Mouse (Mus musculus) liver, embryonic 12.5 days (tissue): ENCODE data around the gene Soat2. TPM values are rescaled to one million over a fixed set of nuclear protein-coding genes. Genes with fewer than 3 reads are reported as not detected.

Experiments used
- ATAC-seq: fragments of 200-750 bp; cut with Nextera tagmentation; 2 replicates; pipeline ENCODE4 v1.8.0; 2017; ENCODE audit warnings: moderate number of reproducible peaks, mild to moderate bottlenecking, moderate library complexity
- H3K27ac ChIP-seq: fragments of 300-500 bp; sonication (generic); 2 replicates; pipeline ENCODE4 v1.5.1; 2016; ENCODE audit warnings: mild to moderate bottlenecking
- H3K27me3 ChIP-seq: fragments of 300-500 bp; sonication (generic); replicated peaks from 2 replicates; pipeline ENCODE4 v1.6.1; 2016; ENCODE audit warnings: mild to moderate bottlenecking, moderate library complexity
- H3K36me3 ChIP-seq: fragments of 300-500 bp; sonication (generic); 2 replicates; pipeline ENCODE4 v1.6.1; 2016; ENCODE audit warnings: mild to moderate bottlenecking, moderate library complexity
- H3K4me1 ChIP-seq: fragments of 300-500 bp; sonication (generic); 2 replicates; pipeline ENCODE4 v1.6.1; 2016
- H3K4me2 ChIP-seq: fragments of 300-500 bp; sonication (generic); 2 replicates; pipeline ENCODE4 v1.6.1; 2016; ENCODE audit warnings: mild to moderate bottlenecking, moderate library complexity
- H3K4me3 ChIP-seq: fragments of 300-500 bp; sonication (generic); 2 replicates; pipeline ENCODE4 v1.5.1; 2016; ENCODE audit warnings: mild to moderate bottlenecking, moderate library complexity
- H3K9ac ChIP-seq: fragments of 300-500 bp; sonication (generic); 2 replicates; pipeline ENCODE4 v1.6.1; 2016; ENCODE audit warnings: mild to moderate bottlenecking, moderate library complexity
- H3K9me3 ChIP-seq: fragments of 300-500 bp; sonication (generic); replicated peaks from 2 replicates; pipeline ENCODE4 v1.6.1; 2016; ENCODE audit warnings: mild to moderate bottlenecking, moderate library complexity
- WGBS: fragments of 180-500 bp; shearing (Covaris S2); methylation state at CpG from one replicate; pipeline ENCODE4 v1.1.7; 2016; ENCODE audit not compliant: insufficient replicate concordance; 5-methylcytosine and 5-hydroxymethylcytosine counted together
- polyA plus RNA-seq: library from polyadenylated mRNA; unstranded; fragments of >200 nt; fragmentation: Nextera tagmentation; extraction: Ambion mirVana; gene quantifications from 2 replicates; pipeline ENCODE4 v1.2.1, GENCODE M21; 2016

The Soat2 gene
- polyA plus RNA-seq, 1 experiment from 2014 or later, result 29.8 TPM

DNA sequence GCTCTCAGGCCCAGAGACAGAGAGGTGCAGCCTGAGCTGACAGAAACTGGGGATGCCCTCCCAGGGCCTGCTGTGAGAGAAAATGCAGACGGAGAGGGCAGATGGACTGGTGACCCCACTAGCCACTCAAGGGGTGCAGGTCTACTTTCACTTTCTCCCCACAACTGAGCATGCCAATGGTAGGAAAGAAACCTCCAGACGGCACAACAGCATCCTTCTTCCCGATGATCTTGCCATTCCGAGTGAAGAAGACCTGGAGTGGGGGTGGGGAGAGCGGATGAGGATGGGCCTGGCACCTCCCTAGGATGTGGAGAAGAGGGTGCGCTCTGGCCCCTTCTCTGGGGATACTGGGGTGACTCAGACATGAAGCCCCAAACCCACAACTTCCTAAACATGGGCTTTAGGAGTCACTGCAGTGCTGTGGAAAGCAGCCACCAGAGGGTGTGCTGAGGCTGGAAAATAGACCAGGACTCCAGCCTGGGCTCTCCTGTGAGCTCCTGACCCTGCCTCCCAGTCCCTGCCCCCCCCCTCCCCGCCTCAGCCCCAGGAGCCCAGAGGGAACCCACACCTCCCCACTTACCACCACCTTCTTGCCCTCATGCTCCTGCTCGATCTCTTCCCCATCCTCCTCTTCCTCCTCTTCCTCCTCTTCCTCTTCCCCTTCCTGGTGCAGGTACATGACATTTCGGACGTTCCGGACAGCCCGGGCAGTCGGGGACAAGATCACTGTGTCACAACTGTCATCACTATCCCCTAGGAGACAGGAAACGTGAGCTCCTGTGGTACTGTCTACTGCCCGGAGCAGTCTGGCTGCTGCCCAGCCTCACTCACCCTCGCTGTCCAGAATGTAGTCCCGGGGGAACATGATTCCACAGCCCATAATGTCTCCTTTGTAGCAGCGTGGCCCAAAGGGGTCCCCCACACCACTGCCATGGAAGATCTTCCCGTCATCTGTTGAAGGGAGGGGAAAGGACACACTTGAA, 32.6 kb upstream of the Soat2 start:
- Histone ChIP-seq H3K36me3 (peaks cover 74% of the 10 kb centered on the region), H3K9me3 (no peaks in the 10 kb centered on the region), H3K4me1 (peaks cover 7% of the 10 kb centered on the region), H3K27ac (no peak overlapping the region), H3K4me3 (no peak overlapping the region), H3K4me2 (no peak overlapping the region), H3K9ac (no peak overlapping the region), H3K27me3 (no peaks in the 10 kb centered on the region)
- 77% methylated on average over 19 of the region's 19 CpGs for WGBS
- no peak for ATAC-seq

GRCm38 (mm10) chr15:102118591-102118990, 31.7 kb upstream of the Soat2 start:
- no peaks in the 10 kb centered on the region for H3K9me3 ChIP-seq
- no peak overlapping the region for H3K4me3 ChIP-seq
- ATAC-seq, result no peak
- 81% methylated on average over 4 of the region's 4 CpGs for WGBS
- H3K9ac ChIP-seq, result no peak overlapping the region
- H3K4me1 ChIP-seq, result peaks cover 7% of the 10 kb centered on the region
- peaks cover 76% of the 10 kb centered on the region for H3K36me3 ChIP-seq
- no peak overlapping the region for H3K27ac ChIP-seq
- no peaks in the 10 kb centered on the region for H3K27me3 ChIP-seq
- no peak overlapping the region for H3K4me2 ChIP-seq

DNA sequence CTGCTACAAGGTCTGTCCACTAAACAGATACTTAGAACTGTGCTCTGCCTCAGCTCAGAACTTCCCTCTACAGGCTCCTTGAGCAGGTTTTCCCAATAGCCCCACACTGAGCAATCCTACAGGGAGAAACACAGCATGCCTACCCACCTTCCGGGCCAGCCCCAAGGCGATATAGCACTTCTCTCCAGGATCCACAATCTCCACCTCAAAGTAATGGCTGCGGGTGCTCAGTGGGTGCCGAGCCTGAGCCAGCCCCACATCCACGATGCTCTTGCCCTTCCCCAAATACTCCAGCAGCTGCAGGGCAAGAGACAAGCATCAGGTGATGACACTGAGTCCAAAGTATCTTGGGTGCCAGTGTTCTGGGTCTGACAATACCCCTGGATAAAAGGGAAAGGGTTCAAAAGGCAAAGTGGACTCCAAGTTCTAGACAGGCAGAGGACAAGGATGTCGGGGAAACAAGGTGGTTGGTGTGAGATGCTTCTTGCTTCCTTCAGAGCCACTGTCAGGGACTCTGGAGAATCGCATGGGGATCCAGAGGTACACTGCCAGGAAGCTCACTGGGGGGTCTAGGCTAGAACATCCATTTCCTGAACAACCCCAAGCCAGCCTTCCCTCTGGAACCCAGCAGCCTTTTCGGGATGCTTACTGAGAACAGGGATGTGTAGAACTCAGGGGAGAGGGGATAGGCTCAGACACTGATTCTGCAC, 31.1 kb upstream of the Soat2 start:
- Histone ChIP-seq H3K9ac (no peak overlapping the region), H3K27ac (no peak overlapping the region), H3K4me3 (no peak overlapping the region), H3K27me3 (no peaks in the 10 kb centered on the region), H3K36me3 (peaks cover 78% of the 10 kb centered on the region), H3K4me1 (peaks cover 7% of the 10 kb centered on the region), H3K9me3 (no peaks in the 10 kb centered on the region), H3K4me2 (no peak overlapping the region)
- no peak for ATAC-seq
- WGBS, result 73% methylated on average over 8 of the region's 8 CpGs

GRCm38 (mm10) chr15:102119831-102120170, 30.5 kb upstream of the Soat2 start:
- Histone ChIP-seq H3K4me3 (no peak overlapping the region), H3K27me3 (no peaks in the 10 kb centered on the region), H3K4me1 (peaks cover 7% of the 10 kb centered on the region), H3K4me2 (no peak overlapping the region), H3K36me3 (peaks cover 83% of the 10 kb centered on the region), H3K27ac (no peak overlapping the region), H3K9me3 (no peaks in the 10 kb centered on the region), H3K9ac (no peak overlapping the region)
- no peak for ATAC-seq
- WGBS, result 66% methylated on average over 2 of the region's 2 CpGs

- ATAC-seq, result no peak
- Histone ChIP-seq H3K9me3 (no peaks in the 10 kb centered on the region), H3K9ac (no peak overlapping the region), H3K4me3 (no peak overlapping the region), H3K27ac (no peak overlapping the region), H3K4me2 (no peak overlapping the region), H3K36me3 (peaks cover 83% of the 10 kb centered on the region), H3K4me1 (peaks cover 7% of the 10 kb centered on the region), H3K27me3 (no peaks in the 10 kb centered on the region)
- WGBS, result 81% methylated on average over 5 of the region's 5 CpGs
Measured at GRCm38 (mm10) chr15:102120530-102120929, 29.8 kb upstream of the Soat2 start.

DNA sequence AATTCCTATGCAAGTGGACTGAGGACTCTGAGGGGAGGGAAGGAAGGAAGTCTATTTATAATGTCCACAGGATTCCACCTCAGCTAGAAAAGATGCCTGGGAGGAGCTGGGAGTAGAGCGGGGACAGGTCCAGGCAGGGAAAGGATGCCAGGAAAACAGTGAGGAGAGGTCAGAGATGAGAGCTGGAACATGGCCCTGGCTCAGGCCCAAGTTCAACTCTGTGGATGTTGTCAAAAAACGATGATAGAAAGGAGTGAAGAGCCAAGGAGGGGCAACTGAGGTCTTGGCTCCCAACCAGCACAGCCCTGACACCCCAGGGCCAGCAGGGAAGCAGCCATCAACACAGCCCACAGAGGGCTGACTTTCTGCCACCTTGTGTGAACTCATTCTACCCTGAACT, 24.0 kb upstream of the Soat2 start:
- Histone ChIP-seq H3K4me2 (no peak overlapping the region), H3K9ac (no peak overlapping the region), H3K4me3 (no peak overlapping the region), H3K36me3 (peaks cover 83% of the 10 kb centered on the region), H3K9me3 (no peaks in the 10 kb centered on the region), H3K27me3 (no peaks in the 10 kb centered on the region), H3K4me1 (no peaks in the 10 kb centered on the region), H3K27ac (no peak overlapping the region)
- WGBS, result 70% methylated on average over 2 of the region's 2 CpGs
- ATAC-seq, result no peak

DNA sequence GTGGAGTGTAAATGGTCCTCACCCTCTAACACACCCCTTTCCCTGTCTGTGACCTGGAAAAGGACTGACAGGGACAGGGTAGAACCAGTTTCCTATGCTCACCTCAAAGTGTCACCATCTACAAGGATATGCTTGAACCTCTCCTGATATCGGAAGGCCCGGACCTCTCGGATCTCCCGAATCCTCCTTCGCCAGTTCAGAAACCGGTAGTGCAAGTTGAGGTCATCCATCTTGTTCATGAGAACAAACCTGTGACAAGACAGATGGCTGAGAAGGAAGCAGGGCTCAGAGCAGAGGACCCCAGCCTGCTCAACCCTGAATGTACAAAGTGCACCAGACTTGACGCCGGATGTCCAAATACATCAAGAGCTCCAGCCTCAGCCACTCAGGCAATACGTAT, 17.0 kb upstream of the Soat2 start:
- H3K4me1 ChIP-seq, result peaks cover 24% of the 10 kb centered on the region
- peaks cover 54% of the 10 kb centered on the region for H3K36me3 ChIP-seq
- no peak overlapping the region for H3K27ac ChIP-seq
- no peak overlapping the region for H3K4me3 ChIP-seq
- no peaks in the 10 kb centered on the region for H3K27me3 ChIP-seq
- H3K4me2 ChIP-seq, result no peak overlapping the region
- ATAC-seq, result no peak
- H3K9ac ChIP-seq, result no peak overlapping the region
- WGBS, result 87% methylated on average over 9 of the region's 9 CpGs
- no peaks in the 10 kb centered on the region for H3K9me3 ChIP-seq

DNA sequence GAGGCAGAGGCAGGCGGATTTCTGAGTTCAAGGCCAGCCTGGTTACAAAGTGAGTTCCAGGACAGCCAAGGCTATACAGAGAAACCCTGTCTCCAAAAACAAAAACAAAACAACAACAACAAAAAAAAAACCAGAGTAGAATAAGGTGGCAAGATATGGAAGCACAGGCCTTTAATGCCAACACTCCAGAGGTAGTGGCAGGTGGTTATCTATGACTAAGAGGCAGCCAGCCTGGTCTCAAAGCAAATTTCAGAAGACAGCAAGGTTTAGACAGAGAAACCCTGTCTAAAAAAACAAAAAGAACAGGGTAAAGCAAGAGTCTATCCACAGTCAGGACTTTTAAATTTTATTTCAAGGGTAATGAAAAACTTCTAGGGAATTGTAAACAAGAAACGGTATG, 15.6 kb upstream of the Soat2 start:
- no peaks in the 10 kb centered on the region for H3K9me3 ChIP-seq
- H3K27me3 ChIP-seq, result no peaks in the 10 kb centered on the region; the same call in 1 of the 2 replicates
- peak overlapping the region; percentile 85; the same call in 1 of the 2 replicates for H3K9ac ChIP-seq
- H3K27ac ChIP-seq, result peak overlapping the region; percentile 83
- no peak for ATAC-seq
- H3K4me2 ChIP-seq, result peak overlapping the region; percentile 92
- WGBS, result 83% methylated on average over 2 of the region's 2 CpGs
- peak overlapping the region; percentile 90 for H3K4me3 ChIP-seq
- H3K36me3 ChIP-seq, result peaks cover 40% of the 10 kb centered on the region
- peaks cover 24% of the 10 kb centered on the region for H3K4me1 ChIP-seq

DNA sequence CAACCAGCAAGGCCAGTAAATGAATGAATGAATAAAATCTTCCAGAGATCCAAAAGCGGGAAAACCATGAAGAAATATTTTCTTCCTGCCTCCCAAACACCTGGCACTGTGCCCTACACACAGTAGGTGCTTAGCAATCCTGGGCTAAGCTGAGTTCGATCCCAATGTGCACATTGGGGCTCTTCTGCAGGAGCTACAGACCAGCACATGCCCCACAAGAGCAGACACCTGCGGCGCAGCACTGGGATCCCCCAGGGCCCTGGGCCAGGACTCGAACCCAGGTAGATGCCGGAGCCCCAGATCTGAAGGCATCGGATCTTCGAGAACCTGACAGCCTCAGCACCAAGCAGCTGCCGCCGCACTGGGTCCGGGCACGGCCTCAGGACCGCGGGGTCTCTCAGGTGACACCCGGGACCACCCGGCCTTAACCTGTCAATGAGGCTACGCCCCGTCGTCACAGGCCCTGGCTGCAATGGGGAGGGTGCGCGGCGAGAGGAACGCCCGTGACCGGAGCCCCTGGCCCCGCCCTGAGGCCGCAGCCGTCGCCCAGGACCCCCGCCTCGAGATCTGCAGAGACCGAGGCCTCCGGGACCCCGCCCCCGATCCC, 14.7 kb upstream of the Soat2 start:
- peaks cover 24% of the 10 kb centered on the region for H3K4me1 ChIP-seq
- H3K9me3 ChIP-seq, result no peaks in the 10 kb centered on the region
- peak overlapping the region; percentile 92 for H3K4me2 ChIP-seq
- peaks cover 31% of the 10 kb centered on the region for H3K36me3 ChIP-seq
- WGBS, result 4% methylated on average over 34 of the region's 35 CpGs
- peak; percentile 75 for ATAC-seq
- peak overlapping the region; percentile 90 for H3K4me3 ChIP-seq
- H3K27ac ChIP-seq, result peak overlapping the region; percentile 83
- no peaks in the 10 kb centered on the region; the same call in 1 of the 2 replicates for H3K27me3 ChIP-seq
- peak overlapping the region; percentile 85 for H3K9ac ChIP-seq

GRCm38 (mm10) chr15:102136129-102136758, 14.1 kb upstream of the Soat2 start, which contains the start of gene Spryd3:
Gene Spryd3 (minus strand): TSS chr15:102136234.
- peaks cover 24% of the 10 kb centered on the region for H3K4me1 ChIP-seq
- 1% methylated on average over 46 of the region's 50 CpGs for WGBS
- no peaks in the 10 kb centered on the region for H3K9me3 ChIP-seq
- peaks cover 25% of the 10 kb centered on the region for H3K36me3 ChIP-seq
- peak within 1 kb of the TSS; percentile 83 for H3K27ac ChIP-seq
- H3K4me3 ChIP-seq, result peak within 1 kb of the TSS; percentile 90
- H3K4me2 ChIP-seq, result peak within 1 kb of the TSS; percentile 92
- H3K9ac ChIP-seq, result peak within 1 kb of the TSS; percentile 85
- peak; percentile 98 for ATAC-seq
- H3K27me3 ChIP-seq, result no peaks in the 10 kb centered on the region; the same call in 1 of the 2 replicates

DNA sequence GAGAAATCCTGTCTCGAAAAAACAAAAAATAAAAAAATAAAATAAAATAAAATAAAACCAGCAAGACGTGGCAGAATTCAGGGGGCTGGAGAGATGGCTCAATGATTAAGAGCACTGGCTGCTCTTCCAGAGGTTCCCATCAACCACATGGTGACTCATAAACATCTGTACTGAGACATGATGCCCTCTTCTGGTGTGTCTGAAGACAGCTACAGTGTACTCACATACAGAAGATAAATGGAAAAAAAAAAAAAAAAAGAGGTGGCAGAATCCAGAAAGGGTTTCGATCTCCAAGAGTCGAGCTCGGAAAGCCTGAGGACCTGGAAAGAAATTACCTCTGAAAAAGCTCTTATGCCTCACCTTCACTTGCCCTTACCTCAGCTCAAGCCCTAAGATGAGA, 9.2 kb upstream of the Soat2 start:
- no peak overlapping the region for H3K9ac ChIP-seq
- 76% methylated on average over 5 of the region's 5 CpGs for WGBS
- no peak overlapping the region for H3K27ac ChIP-seq
- H3K27me3 ChIP-seq, result peaks cover 49% of the 10 kb centered on the region
- H3K4me3 ChIP-seq, result no peak overlapping the region
- no peak overlapping the region for H3K4me2 ChIP-seq
- ATAC-seq, result no peak
- no peaks in the 10 kb centered on the region for H3K9me3 ChIP-seq
- H3K36me3 ChIP-seq, result no peaks in the 10 kb centered on the region
- peaks cover 34% of the 10 kb centered on the region for H3K4me1 ChIP-seq
